Mouse (Mus musculus): ENCODE data around the gene Atp2a1. TPM values are rescaled to one million over a fixed set of nuclear protein-coding genes. Genes with fewer than 3 reads are reported as not detected.

Gene Atp2a1
- polyA plus RNA-seq, 1 experiment = 0.25 TPM

DNA sequence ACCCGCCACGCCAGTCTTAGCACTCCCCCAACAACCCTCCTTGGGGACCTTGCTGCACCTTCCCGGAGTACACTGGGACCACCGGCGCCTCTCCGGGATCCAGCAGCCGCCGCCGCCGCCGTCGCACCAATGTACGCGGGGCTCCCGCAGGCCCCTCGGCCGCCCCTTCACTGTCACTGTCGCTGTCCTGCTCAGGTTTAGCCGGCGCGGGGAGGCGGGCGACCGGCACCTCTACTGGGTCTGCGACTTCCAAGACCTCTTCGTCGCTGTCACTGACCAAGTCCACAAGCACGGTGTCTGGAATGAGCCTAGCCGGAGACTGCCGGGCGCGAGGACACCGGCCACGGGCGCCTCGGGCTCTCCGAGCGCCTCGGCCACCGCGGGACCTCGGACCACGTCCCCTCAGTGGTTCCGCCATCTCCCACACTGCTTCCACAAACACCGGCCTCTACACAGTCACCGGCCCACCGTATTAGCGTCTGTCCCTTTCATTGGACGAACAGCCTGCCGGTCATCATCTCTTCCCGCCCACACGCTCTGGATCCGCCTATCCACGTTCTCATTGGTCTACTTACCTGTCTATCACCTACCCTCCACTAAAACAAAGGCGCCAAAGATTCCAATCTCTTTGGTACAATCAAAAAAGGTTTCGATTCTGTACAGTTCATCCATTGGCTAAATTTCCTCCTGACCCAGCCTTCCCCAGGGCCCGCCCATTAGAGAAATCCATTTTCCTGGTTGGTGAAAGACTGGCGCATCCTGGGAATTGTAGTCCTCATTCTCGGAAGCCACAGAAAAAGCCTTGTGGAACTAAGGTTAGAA, 66.4 kb downstream of the Atp2a1 start, which contains the start of gene Nfatc2ip:
Nfatc2ip (minus strand) TSS at position 440 of the 822 bp plus-strand sequence.
- TF ChIP-seq CTCF (IDR thresholded peaks at IDR 0.05; ENCODE audit: low read depth, low read length) (no peak), POLR2A (IDR thresholded peaks at IDR 0.05; ENCODE audit: borderline replicate concordance, low read depth, low read length) (no peak)
- Histone ChIP-seq H3K4me3 (ENCODE audit: insufficient read depth, low read length) (peak within 1 kb of the TSS; percentile 73), H3K4me1 (ENCODE audit: control insufficient read depth, insufficient read depth, low read length) (peaks cover 3% of the 10 kb centered on the region), H3K27ac (ENCODE audit: insufficient read depth, low read depth, low read length) (no peak within 1 kb of the TSS)

Other genes starting within 250 kb of the Atp2a1 start
- 4.8 and 6.3 TPM in 2 replicates for gene Sbk1, start 190.5 kb downstream of the Atp2a1 start, polyA plus RNA-seq (2012; ENCODE audit: insufficient read depth, insufficient read length, missing spikeins)
- gene Lat, start 93.5 kb downstream of the Atp2a1 start, polyA plus RNA-seq (2012; ENCODE audit: insufficient read depth, insufficient read length, missing spikeins) = 2.5 and 3.2 TPM in 2 replicates
- gene Spns1, start 85.7 kb downstream of the Atp2a1 start, polyA plus RNA-seq (2012; ENCODE audit: insufficient read depth, insufficient read length, missing spikeins) = 41.1 and 41.8 TPM in 2 replicates
- gene Nfatc2ip, start 66.4 kb downstream of the Atp2a1 start, polyA plus RNA-seq (2012; ENCODE audit: insufficient read depth, insufficient read length, missing spikeins) = 9.5 and 10.3 TPM in 2 replicates
- gene Cd19, start 48.2 kb downstream of the Atp2a1 start, polyA plus RNA-seq (2012; ENCODE audit: insufficient read depth, insufficient read length, missing spikeins) = not detected in 2 replicates
- gene Rabep2, start 34.3 kb downstream of the Atp2a1 start, polyA plus RNA-seq (2012; ENCODE audit: insufficient read depth, insufficient read length, missing spikeins) = 25.3 and 30.6 TPM in 2 replicates
- gene Sh2b1, start 12.3 kb upstream of the Atp2a1 start, polyA plus RNA-seq (2012; ENCODE audit: insufficient read depth, insufficient read length, missing spikeins) = 26.1 and 27.6 TPM in 2 replicates
- 39.7 and 41.0 TPM in 2 replicates for gene Tufm, start 24.3 kb upstream of the Atp2a1 start, polyA plus RNA-seq (2012; ENCODE audit: insufficient read depth, insufficient read length, missing spikeins)
- 128 and 131 TPM in 2 replicates for gene Atxn2l, start 40.3 kb upstream of the Atp2a1 start, polyA plus RNA-seq (2012; ENCODE audit: insufficient read depth, insufficient read length, missing spikeins)
- 142 and 148 TPM in 2 replicates for gene Eif3c, start 103.3 kb upstream of the Atp2a1 start, polyA plus RNA-seq (2012; ENCODE audit: insufficient read depth, insufficient read length, missing spikeins)
- 83.3 and 84.3 TPM in 2 replicates for gene Apobr, start 121.8 kb upstream of the Atp2a1 start, polyA plus RNA-seq (2012; ENCODE audit: insufficient read depth, insufficient read length, missing spikeins)
- gene Cln3, start 122.7 kb upstream of the Atp2a1 start, polyA plus RNA-seq (2012; ENCODE audit: insufficient read depth, insufficient read length, missing spikeins) = 219 and 238 TPM in 2 replicates
- 2.9 and 3.3 TPM in 2 replicates for gene Il27, start 131.8 kb upstream of the Atp2a1 start, polyA plus RNA-seq (2012; ENCODE audit: insufficient read depth, insufficient read length, missing spikeins)
- 34.9 and 41.2 TPM in 2 replicates for gene Nupr1, start 167.8 kb upstream of the Atp2a1 start, polyA plus RNA-seq (2012; ENCODE audit: insufficient read depth, insufficient read length, missing spikeins)
- 28.6 and 31.7 TPM in 2 replicates for gene Sgf29, start 186.2 kb upstream of the Atp2a1 start, polyA plus RNA-seq (2012; ENCODE audit: insufficient read depth, insufficient read length, missing spikeins)
- 42.3 and 56.8 TPM in 2 replicates for gene Sult1a1, start 213.3 kb upstream of the Atp2a1 start, polyA plus RNA-seq (2012; ENCODE audit: insufficient read depth, insufficient read length, missing spikeins)
- gene Bola2, start 232.3 kb upstream of the Atp2a1 start, polyA plus RNA-seq (2012; ENCODE audit: insufficient read depth, insufficient read length, missing spikeins) = 62.1 and 63.7 TPM in 2 replicates
- 8.4 and 11.6 TPM in 2 replicates for gene Slx1b, start 232.7 kb upstream of the Atp2a1 start, polyA plus RNA-seq (2012; ENCODE audit: insufficient read depth, insufficient read length, missing spikeins)
- gene Coro1a, start 244.7 kb upstream of the Atp2a1 start, polyA plus RNA-seq (2012; ENCODE audit: insufficient read depth, insufficient read length, missing spikeins) = 622 and 668 TPM in 2 replicates